In the genomic region with DNA sequence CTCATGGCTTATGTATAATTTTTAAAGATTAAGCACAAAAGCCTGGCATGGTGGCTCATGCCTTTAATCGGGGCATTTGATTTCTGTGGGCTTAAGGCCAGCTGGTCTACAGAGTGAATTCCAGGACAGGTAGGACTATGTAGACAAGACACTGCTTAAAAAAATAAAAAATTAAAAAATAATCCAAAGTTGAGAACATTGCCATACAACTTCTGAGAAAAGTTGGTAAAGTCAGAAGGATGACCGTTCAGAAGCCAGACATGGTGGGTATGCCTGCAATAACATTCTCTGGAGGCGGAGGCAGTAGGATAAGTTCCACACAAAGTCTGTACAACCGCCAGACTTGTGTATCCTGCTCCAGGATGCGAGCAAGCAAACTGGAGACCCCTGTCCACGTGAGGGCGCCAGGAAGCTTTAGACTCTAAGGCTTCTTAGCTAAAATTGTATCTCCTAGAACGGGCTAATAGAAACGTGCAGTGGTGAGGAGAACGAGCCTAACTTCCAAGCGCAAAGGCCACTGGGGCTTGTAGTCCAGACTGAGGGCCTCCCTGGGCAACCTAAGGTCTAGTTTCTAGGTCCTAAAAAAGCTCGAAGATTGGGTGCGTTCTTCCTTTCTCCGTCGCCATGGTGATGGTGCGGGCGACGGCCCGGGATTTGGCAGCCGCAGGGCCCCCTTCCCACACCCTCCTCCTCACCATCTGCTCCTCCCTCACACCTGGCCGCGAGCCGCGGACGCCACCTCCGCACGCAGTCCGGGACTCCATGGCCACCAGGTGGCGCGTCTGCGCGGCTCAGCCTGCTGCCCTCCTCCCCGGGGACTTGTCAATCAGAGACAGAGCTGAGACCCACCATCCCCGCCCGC, we compare ENCODE assay signal across 8 mouse cellular contexts. TPM values are rescaled to one million over a fixed set of nuclear protein-coding genes. Genes with fewer than 3 reads are reported as not detected.
DNase-seq lines count a peak whose midpoint lies in the region; ATAC-seq lines count a peak whose summit lies in the region.

No protein-coding gene starts in this region.

- peaks cover 46% of the 10 kb centered on the region for H3K27me3 ChIP-seq in intestine, embryonic 14.5 days (replicated peaks; ENCODE audit: control insufficient read depth, insufficient read depth, low read length)

- no peaks in the 10 kb centered on the region for H3K9me3 ChIP-seq in intestine, embryonic 14.5 days (ENCODE audit: control insufficient read depth, low read length)

- H3K4me1 ChIP-seq in intestine, embryonic 14.5 days (replicated peaks; ENCODE audit: control insufficient read depth, insufficient read depth, low read length): no peaks in the 10 kb centered on the region

- H3K27ac ChIP-seq in intestine, embryonic 14.5 days (ENCODE audit: low read depth): 0 out of 2 replicates have a peak overlapping the region, but pooled peaks have one; percentile 4

- peak overlapping the region; percentile 14; the same call in 1 of the 2 replicates for H3K9ac ChIP-seq in intestine, embryonic 14.5 days (ENCODE audit: low read length)

- ATAC-seq in intestine, embryonic 14.5 days (replicated peaks; ENCODE audit: low FRiP score, low TSS enrichment, low read depth): peak; percentile 84
- ATAC-seq in megakaryocyte-erythroid progenitor cell, adult 5-6 weeks (replicated peaks; ENCODE audit: low FRiP score, low TSS enrichment, poor library complexity, severe bottlenecking): peak; percentile 82

- 4% methylated on average over 35 of the region's 35 CpGs for WGBS in intestine, embryonic 14.5 days

- intact Hi-C loops in left cerebral cortex, postnatal 10 days (cut with DNase I): loop anchor here (2.0 to 10.0 kb wide), 3 partner anchors 35 to 203 kb away; a partner anchor contains a TSS

- peak; percentile 90 for DNase-seq in adrenal gland, adult 2 months
- DNase-seq in embryo, embryonic 11 days: peak; percentile 94
- peak; percentile 84 for DNase-seq in gastrocnemius, postnatal 25 days
- DNase-seq in intestine, embryonic 14.5 days (ENCODE audit: low spot score): peak; percentile 95
- DNase-seq in left cerebral cortex, postnatal 10 days (ENCODE audit: extremely low spot score in 1 of 2, low spot score in 2 of 2): peak; percentile 89 to 94
- peak; percentile 96 for DNase-seq in right cerebral cortex, postnatal 25 days
- peak; percentile 85 to 88 for DNase-seq in urinary bladder, postnatal 36 days (ENCODE audit: low spot score in 2 of 2)

- peaks cover 32% of the 10 kb centered on the region for H3K36me3 ChIP-seq in intestine, embryonic 14.5 days (ENCODE audit: control insufficient read depth, insufficient read depth, low read length)

- H3K4me3 ChIP-seq in intestine, embryonic 14.5 days (ENCODE audit: low read depth, low read length): peak overlapping the region; percentile 34

- H3K4me2 ChIP-seq in intestine, embryonic 14.5 days (ENCODE audit: low read length): peak overlapping the region; percentile 69

RNA-seq across cellular contexts. Expression of a gene that starts 1.9 kb away (rescaled TPM):
- total RNA-seq in adrenal gland, adult 2 months (2021): under 1 TPM; 0.14 to 0.35 TPM
- polyA plus RNA-seq in adrenal gland, adult 2 months (2012; rRNA removed): 0.10 and 0.11 TPM in 2 replicates
- total RNA-seq in gastrocnemius, postnatal 25 days (2021): 1 to 10 TPM; 1.1 to 2.5 TPM
- 0.07 TPM in 1 of 2 replicates, not detected in the other for polyA plus RNA-seq in intestine, embryonic 14.5 days (2014; fragmentation: Nextera tagmentation; extraction: Ambion mirVana)
- total RNA-seq in left cerebral cortex, postnatal 10 days (2021): 1,000 to 10,000 TPM; 1,057 to 1,070 TPM
- not detected in 2 replicates for total RNA-seq in megakaryocyte-erythroid progenitor cell, adult 5-6 weeks (2014; fragmentation: Nextera tagmentation)
- total RNA-seq in megakaryocyte-erythroid progenitor cell, adult 5-6 weeks (2017): not detected in 2 replicates

RNA-seq across cellular contexts. Expression of a gene that starts 7.5 kb away (rescaled TPM):
- total RNA-seq in adrenal gland, adult 2 months (2021): 10 to 100 TPM; 81.3 to 92.6 TPM
- 84.4 and 86.6 TPM in 2 replicates for polyA plus RNA-seq in adrenal gland, adult 2 months (2012; rRNA removed)
- 10 to 100 TPM; 15.6 to 15.9 TPM for total RNA-seq in gastrocnemius, postnatal 25 days (2021)
- polyA plus RNA-seq in intestine, embryonic 14.5 days (2014; fragmentation: Nextera tagmentation; extraction: Ambion mirVana): 50.9 and 66.6 TPM in 2 replicates
- 10 to 100 TPM; 13.3 to 16.7 TPM for total RNA-seq in left cerebral cortex, postnatal 10 days (2021)
- total RNA-seq in megakaryocyte-erythroid progenitor cell, adult 5-6 weeks (2014; fragmentation: Nextera tagmentation): 69.0 and 84.8 TPM in 2 replicates
- 19.1 and 22.1 TPM in 2 replicates for total RNA-seq in megakaryocyte-erythroid progenitor cell, adult 5-6 weeks (2017)

RNA-seq across cellular contexts. Expression of a gene that starts 7.7 kb away (rescaled TPM):
- 10 to 100 TPM; 52.2 to 69.2 TPM for total RNA-seq in adrenal gland, adult 2 months (2021)
- polyA plus RNA-seq in adrenal gland, adult 2 months (2012; rRNA removed): 46.1 and 50.8 TPM in 2 replicates
- total RNA-seq in gastrocnemius, postnatal 25 days (2021): 10 to 100 TPM; 32.0 to 38.1 TPM
- 108 and 113 TPM in 2 replicates for polyA plus RNA-seq in intestine, embryonic 14.5 days (2014; fragmentation: Nextera tagmentation; extraction: Ambion mirVana)
- total RNA-seq in left cerebral cortex, postnatal 10 days (2021): 10 to 100 TPM; 60.0 to 66.7 TPM
- 135 and 148 TPM in 2 replicates for total RNA-seq in megakaryocyte-erythroid progenitor cell, adult 5-6 weeks (2014; fragmentation: Nextera tagmentation)
- 39.0 and 61.3 TPM in 2 replicates for total RNA-seq in megakaryocyte-erythroid progenitor cell, adult 5-6 weeks (2017)

RNA-seq across cellular contexts. Expression of a gene that starts 17.5 kb away (rescaled TPM):
- not detected for total RNA-seq in adrenal gland, adult 2 months (2021)
- not detected in 2 replicates for polyA plus RNA-seq in adrenal gland, adult 2 months (2012; rRNA removed)
- not detected for total RNA-seq in gastrocnemius, postnatal 25 days (2021)
- polyA plus RNA-seq in intestine, embryonic 14.5 days (2014; fragmentation: Nextera tagmentation; extraction: Ambion mirVana): not detected in 2 replicates
- total RNA-seq in left cerebral cortex, postnatal 10 days (2021): under 1 TPM in 1 of 2 experiments, not detected in 1; 0.17 TPM
- not detected in 2 replicates for total RNA-seq in megakaryocyte-erythroid progenitor cell, adult 5-6 weeks (2014; fragmentation: Nextera tagmentation)
- total RNA-seq in megakaryocyte-erythroid progenitor cell, adult 5-6 weeks (2017): 1.9 TPM in 1 of 2 replicates, not detected in the other

RNA-seq across cellular contexts. Expression of a gene that starts 19.0 kb away (rescaled TPM):
- not detected for total RNA-seq in adrenal gland, adult 2 months (2021)
- not detected in 2 replicates for polyA plus RNA-seq in adrenal gland, adult 2 months (2012; rRNA removed)
- total RNA-seq in gastrocnemius, postnatal 25 days (2021): not detected
- not detected in 2 replicates for polyA plus RNA-seq in intestine, embryonic 14.5 days (2014; fragmentation: Nextera tagmentation; extraction: Ambion mirVana)
- total RNA-seq in left cerebral cortex, postnatal 10 days (2021): not detected
- not detected in 2 replicates for total RNA-seq in megakaryocyte-erythroid progenitor cell, adult 5-6 weeks (2014; fragmentation: Nextera tagmentation)
- not detected in 2 replicates for total RNA-seq in megakaryocyte-erythroid progenitor cell, adult 5-6 weeks (2017)

Comparison
In these comparisons a context has a peak if more than half of its experiments do, and no peak if none do; other contexts are left out.
1. Peak in every context shown above with its lines: DNase-seq, ATAC-seq, H3K4me3 ChIP-seq and H3K27ac ChIP-seq.
2. RNA of a gene that starts 1.9 kb away (total RNA-seq): 1,057 to 1,070 TPM in left cerebral cortex, postnatal 10 days; 1.1 to 2.5 TPM in gastrocnemius, postnatal 25 days, 0.14 to 0.35 TPM in adrenal gland, adult 2 months and not detected in megakaryocyte-erythroid progenitor cell, adult 5-6 weeks; every median in the first group is over 100 times any median in the second.